Mouse (Mus musculus): ENCODE measurements around the gene Gstp1. TPM values are rescaled to one million over a fixed set of nuclear protein-coding genes. Genes with fewer than 3 reads are reported as not detected.
A peak's percentile ranks its signal among the peaks of the same experiment; 100 is the strongest.

Gene Gstp1
- polyA plus RNA-seq, 1 experiment from 2014 or later, result 793 TPM

- H3K4me2 ChIP-seq (ENCODE audit: low read depth, low read length), result no peak within 1 kb of the TSS
- peaks cover 6% of the 10 kb centered on the region; the same call in 1 of the 2 replicates for H3K36me3 ChIP-seq (ENCODE audit: control insufficient read depth, insufficient read depth, low read length)
- WGBS, result 58% methylated on average over 1 of the region's 1 CpGs
- no peak within 1 kb of the TSS for H3K9ac ChIP-seq (ENCODE audit: low read length)
- H3K9me3 ChIP-seq (replicated peaks; ENCODE audit: control insufficient read depth, low read length), result no peaks in the 10 kb centered on the region
- peaks cover 16% of the 10 kb centered on the region for H3K4me1 ChIP-seq (ENCODE audit: control insufficient read depth, insufficient read depth, low read length)
- no peak for ATAC-seq (ENCODE audit: insufficient read depth, low FRiP score)
- no peaks in the 10 kb centered on the region for H3K27me3 ChIP-seq (ENCODE audit: control insufficient read depth, insufficient read depth, low read length)
- H3K27ac ChIP-seq (ENCODE audit: low read length), result no peak within 1 kb of the TSS
- H3K4me3 ChIP-seq (replicated peaks; ENCODE audit: low read length), result no peak within 1 kb of the TSS
These were observed 34.7 kb downstream of the Gstp1 start, which contains the start of gene Doc2g for GRCm38 (mm10) chr19:4003112-4003511. TSS of gene Doc2g (plus strand) at chr19:4003313.

- Histone ChIP-seq H3K36me3 (ENCODE audit: control insufficient read depth, insufficient read depth, low read length) (no peaks in the 10 kb centered on the region), H3K27me3 (ENCODE audit: control insufficient read depth, insufficient read depth, low read length) (no peaks in the 10 kb centered on the region), H3K4me3 (replicated peaks; ENCODE audit: low read length) (no peak overlapping the region), H3K4me2 (ENCODE audit: low read depth, low read length) (no peak overlapping the region), H3K9me3 (replicated peaks; ENCODE audit: control insufficient read depth, low read length) (no peaks in the 10 kb centered on the region), H3K27ac (ENCODE audit: low read length) (no peak overlapping the region), H3K9ac (ENCODE audit: low read length) (peak overlapping the region; percentile 43; the same call in 1 of the 2 replicates), H3K4me1 (ENCODE audit: control insufficient read depth, insufficient read depth, low read length) (peaks cover 16% of the 10 kb centered on the region)
- ATAC-seq (ENCODE audit: insufficient read depth, low FRiP score), result no peak
- 77% methylated on average over 5 of the region's 5 CpGs for WGBS
These were observed 36.0 kb downstream of the Gstp1 start for GRCm38 (mm10) chr19:4001752-4002151.

- Histone ChIP-seq H3K9me3 (replicated peaks; ENCODE audit: control insufficient read depth, low read length) (no peaks in the 10 kb centered on the region), H3K27me3 (ENCODE audit: control insufficient read depth, insufficient read depth, low read length) (no peaks in the 10 kb centered on the region), H3K4me3 (replicated peaks; ENCODE audit: low read length) (peak overlapping the region; percentile 87), H3K9ac (ENCODE audit: low read length) (peak overlapping the region; percentile 91), H3K4me2 (ENCODE audit: low read depth, low read length) (peak overlapping the region; percentile 82), H3K27ac (ENCODE audit: low read length) (peak overlapping the region; percentile 97), H3K4me1 (ENCODE audit: control insufficient read depth, insufficient read depth, low read length) (peaks cover 16% of the 10 kb centered on the region), H3K36me3 (ENCODE audit: control insufficient read depth, insufficient read depth, low read length) (no peaks in the 10 kb centered on the region)
- WGBS, result 11% methylated on average over 17 of the region's 17 CpGs
- no peak for ATAC-seq (ENCODE audit: insufficient read depth, low FRiP score)
These were observed 36.7 kb downstream of the Gstp1 start for GRCm38 (mm10) chr19:4000949-4001525.

GRCm38 (mm10) chr19:4000119-4000900, 37.5 kb downstream of the Gstp1 start, which contains the start of the genes Nudt8 and Gm49405:
TSS of gene Nudt8 (plus strand) at chr19:4000580.
TSS of gene Gm49405 (plus strand) at chr19:4000626.
- peak within 1 kb of the TSS; percentile 82 for H3K4me2 ChIP-seq (ENCODE audit: low read depth, low read length)
- no peaks in the 10 kb centered on the region for H3K27me3 ChIP-seq (ENCODE audit: control insufficient read depth, insufficient read depth, low read length)
- peak; percentile 93 for ATAC-seq (ENCODE audit: insufficient read depth, low FRiP score)
- whole genome bisulfite sequencing, result under 1% methylated on average over 64 of the region's 64 CpGs
- H3K27ac ChIP-seq (ENCODE audit: low read length), result peak within 1 kb of the TSS; percentile 97
- H3K4me3 ChIP-seq (replicated peaks; ENCODE audit: low read length), result peak within 1 kb of the TSS; percentile 87
- H3K9ac ChIP-seq (ENCODE audit: low read length), result peak within 1 kb of the TSS; percentile 91
- no peaks in the 10 kb centered on the region for H3K36me3 ChIP-seq (ENCODE audit: control insufficient read depth, insufficient read depth, low read length)
- H3K9me3 ChIP-seq (replicated peaks; ENCODE audit: control insufficient read depth, low read length), result no peaks in the 10 kb centered on the region
- H3K4me1 ChIP-seq (ENCODE audit: control insufficient read depth, insufficient read depth, low read length), result peaks cover 16% of the 10 kb centered on the region

- WGBS, result 85% methylated on average over 9 of the region's 9 CpGs
- no peaks in the 10 kb centered on the region for H3K36me3 ChIP-seq (ENCODE audit: control insufficient read depth, insufficient read depth, low read length)
- H3K27me3 ChIP-seq (ENCODE audit: control insufficient read depth, insufficient read depth, low read length), result no peaks in the 10 kb centered on the region
- ATAC-seq (ENCODE audit: insufficient read depth, low FRiP score), result no peak
- peak overlapping the region; percentile 91 for H3K9ac ChIP-seq (ENCODE audit: low read length)
- H3K4me2 ChIP-seq (ENCODE audit: low read depth, low read length), result peak overlapping the region; percentile 82
- H3K4me3 ChIP-seq (replicated peaks; ENCODE audit: low read length), result peak overlapping the region; percentile 87
- H3K27ac ChIP-seq (ENCODE audit: low read length), result 0 out of 2 replicates have a peak overlapping the region, but pooled peaks have one; percentile 97
- peaks cover 16% of the 10 kb centered on the region for H3K4me1 ChIP-seq (ENCODE audit: control insufficient read depth, insufficient read depth, low read length)
- no peaks in the 10 kb centered on the region for H3K9me3 ChIP-seq (replicated peaks; ENCODE audit: control insufficient read depth, low read length)
These were observed 38.6 kb downstream of the Gstp1 start for GRCm38 (mm10) chr19:3999121-3999730.

GRCm38 (mm10) chr19:3998335-3998734, 39.5 kb downstream of the Gstp1 start:
- Histone ChIP-seq H3K9ac (ENCODE audit: low read length) (no peak overlapping the region), H3K36me3 (ENCODE audit: control insufficient read depth, insufficient read depth, low read length) (no peaks in the 10 kb centered on the region), H3K9me3 (replicated peaks; ENCODE audit: control insufficient read depth, low read length) (no peaks in the 10 kb centered on the region), H3K4me1 (ENCODE audit: control insufficient read depth, insufficient read depth, low read length) (peaks cover 16% of the 10 kb centered on the region), H3K4me3 (replicated peaks; ENCODE audit: low read length) (no peak overlapping the region), H3K27me3 (ENCODE audit: control insufficient read depth, insufficient read depth, low read length) (no peaks in the 10 kb centered on the region), H3K4me2 (ENCODE audit: low read depth, low read length) (no peak overlapping the region), H3K27ac (ENCODE audit: low read length) (no peak overlapping the region)
- no peak for ATAC-seq (ENCODE audit: insufficient read depth, low FRiP score)
- 70% methylated on average over 8 of the region's 8 CpGs for WGBS

- Histone ChIP-seq H3K27me3 (ENCODE audit: control insufficient read depth, insufficient read depth, low read length) (no peaks in the 10 kb centered on the region), H3K36me3 (ENCODE audit: control insufficient read depth, insufficient read depth, low read length) (no peaks in the 10 kb centered on the region), H3K9ac (ENCODE audit: low read length) (no peak overlapping the region), H3K9me3 (replicated peaks; ENCODE audit: control insufficient read depth, low read length) (no peaks in the 10 kb centered on the region), H3K4me2 (ENCODE audit: low read depth, low read length) (no peak overlapping the region), H3K4me3 (replicated peaks; ENCODE audit: low read length) (no peak overlapping the region), H3K4me1 (ENCODE audit: control insufficient read depth, insufficient read depth, low read length) (peaks cover 14% of the 10 kb centered on the region), H3K27ac (ENCODE audit: low read length) (no peak overlapping the region)
- WGBS, result 49% methylated on average over 8 of the region's 8 CpGs
- ATAC-seq (ENCODE audit: insufficient read depth, low FRiP score), result no peak
These were observed 40.6 kb downstream of the Gstp1 start for GRCm38 (mm10) chr19:3997231-3997630.

GRCm38 (mm10) chr19:3996747-3997146, 41.0 kb downstream of the Gstp1 start:
- no peak for ATAC-seq (ENCODE audit: insufficient read depth, low FRiP score)
- no peak overlapping the region for H3K27ac ChIP-seq (ENCODE audit: low read length)

GRCm38 (mm10) chr19:3996106-3996505, 41.7 kb downstream of the Gstp1 start:
- H3K4me1 ChIP-seq (ENCODE audit: control insufficient read depth, insufficient read depth, low read length), result peaks cover 7% of the 10 kb centered on the region
- H3K4me2 ChIP-seq (ENCODE audit: low read depth, low read length), result no peak overlapping the region
- WGBS, result 65% methylated on average over 7 of the region's 7 CpGs
- no peak overlapping the region for H3K9ac ChIP-seq (ENCODE audit: low read length)
- no peak overlapping the region for H3K4me3 ChIP-seq (replicated peaks; ENCODE audit: low read length)
- H3K27me3 ChIP-seq (ENCODE audit: control insufficient read depth, insufficient read depth, low read length), result no peaks in the 10 kb centered on the region
- no peak overlapping the region for H3K27ac ChIP-seq (ENCODE audit: low read length)
- no peak for ATAC-seq (ENCODE audit: insufficient read depth, low FRiP score)
- no peaks in the 10 kb centered on the region for H3K9me3 ChIP-seq (replicated peaks; ENCODE audit: control insufficient read depth, low read length)
- H3K36me3 ChIP-seq (ENCODE audit: control insufficient read depth, insufficient read depth, low read length), result no peaks in the 10 kb centered on the region

More at GRCm38 (mm10) chr19:3996747-3997146, 41.0 kb downstream of the Gstp1 start:
- Histone ChIP-seq H3K36me3 (ENCODE audit: control insufficient read depth, insufficient read depth, low read length) (no peaks in the 10 kb centered on the region), H3K9me3 (replicated peaks; ENCODE audit: control insufficient read depth, low read length) (no peaks in the 10 kb centered on the region), H3K9ac (ENCODE audit: low read length) (no peak overlapping the region), H3K4me2 (ENCODE audit: low read depth, low read length) (no peak overlapping the region), H3K4me1 (ENCODE audit: control insufficient read depth, insufficient read depth, low read length) (peaks cover 13% of the 10 kb centered on the region), H3K4me3 (replicated peaks; ENCODE audit: low read length) (no peak overlapping the region), H3K27me3 (ENCODE audit: control insufficient read depth, insufficient read depth, low read length) (no peaks in the 10 kb centered on the region)
- 75% methylated on average over 8 of the region's 8 CpGs for WGBS
